Mouse (Mus musculus) embryo, embryonic 10 days (tissue): Measurements from ENCODE around the gene Kctd17.

Source experiments
- DNase-seq: peaks from one replicate; pipeline ENCODE4 v3.0.0-alpha.2; 2015; ENCODE audit warnings: low spot score

Kctd17 gene

DNA sequence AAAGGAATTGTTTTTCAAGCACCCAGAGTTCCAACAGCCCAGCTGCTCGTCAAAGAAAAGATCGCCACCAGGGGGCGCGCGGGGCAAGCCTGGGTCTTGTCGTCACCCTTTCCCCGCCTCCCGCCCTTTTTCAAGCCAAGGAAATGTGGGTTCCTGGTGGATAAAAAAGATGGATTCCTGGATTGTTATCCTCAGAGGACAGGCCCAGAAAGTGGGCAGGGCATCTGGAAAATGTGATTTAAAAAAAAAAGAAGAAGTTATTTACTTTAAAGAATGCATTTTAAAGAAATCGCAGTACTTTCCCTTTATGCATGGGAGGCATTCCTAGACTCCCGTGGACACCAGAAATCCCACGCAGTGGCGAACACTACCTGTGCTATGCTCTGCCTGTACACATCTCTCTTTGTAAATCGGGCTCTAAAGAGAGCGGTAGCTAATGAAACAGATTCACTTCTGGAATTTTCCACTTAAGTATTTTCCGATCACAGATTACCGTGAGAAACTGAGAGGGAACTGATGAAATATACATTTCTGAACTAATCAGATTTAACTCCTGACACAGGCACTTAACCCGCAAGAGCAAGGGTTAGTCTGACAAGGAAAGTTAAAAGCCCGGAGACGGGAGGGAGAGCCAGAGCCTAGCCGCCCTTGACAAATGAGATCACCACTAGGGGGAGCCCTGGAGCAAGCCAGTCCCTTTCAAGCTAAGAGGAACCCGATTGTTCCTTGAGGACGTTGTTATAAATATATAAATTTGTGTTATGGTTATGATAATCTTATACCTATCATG is 19.6 kb downstream of the Kctd17 start:
- peak; percentile 94 for DNase-seq

DNA sequence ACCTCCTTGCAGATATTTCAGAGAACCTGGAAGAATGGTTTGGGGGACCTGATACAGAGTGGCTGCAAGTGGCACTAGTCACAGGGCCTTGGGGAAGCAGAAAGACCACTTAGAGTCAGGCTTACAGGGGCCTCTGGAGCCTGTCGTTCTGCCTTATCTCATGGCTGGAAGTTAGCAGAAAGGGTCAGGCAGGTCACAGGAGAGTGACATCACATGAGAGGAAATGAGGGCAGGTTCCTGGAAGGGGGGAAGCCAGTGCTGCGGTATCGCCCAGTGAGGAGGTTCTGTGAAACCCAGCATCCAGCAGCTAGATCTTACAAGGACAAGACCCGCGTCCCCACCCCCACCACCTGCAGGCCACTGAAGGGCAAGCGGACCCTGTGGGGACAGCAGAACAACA is 20.8 kb downstream of the Kctd17 start:
- peak; percentile 37 for DNase-seq

DNA sequence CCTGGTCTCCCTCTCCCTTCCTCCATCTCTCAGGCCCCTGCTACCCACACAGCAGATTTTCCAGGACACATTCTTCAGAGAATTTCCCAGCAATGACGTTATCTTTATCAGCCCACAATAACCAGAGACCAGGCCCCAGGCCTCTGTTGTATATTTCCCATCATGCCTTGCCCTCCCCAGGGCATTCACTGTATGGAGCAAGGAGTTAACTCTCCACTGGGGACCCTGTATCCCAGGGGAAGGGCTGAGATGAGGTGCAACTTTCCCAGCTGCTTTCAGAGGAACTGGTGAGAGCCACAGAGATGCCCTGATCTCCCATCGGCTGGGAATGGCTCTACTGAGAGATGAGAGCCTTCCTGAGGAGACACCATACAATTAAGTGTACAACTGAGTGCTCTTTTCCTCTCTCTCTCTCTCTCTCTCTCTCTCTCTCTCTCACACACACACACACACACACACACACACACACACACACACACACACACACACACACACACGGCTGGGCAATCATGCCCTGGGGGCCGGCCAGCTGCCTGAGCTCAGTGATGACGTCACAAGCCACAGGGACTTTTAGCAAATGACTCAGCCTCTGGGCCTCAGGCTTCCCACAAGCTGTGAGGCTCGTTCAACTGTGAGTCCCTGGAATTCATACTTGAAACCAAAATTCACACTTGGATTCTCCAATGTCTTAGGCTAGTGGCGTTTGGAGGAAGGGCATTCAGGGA is 21.5 kb downstream of the Kctd17 start:
- peak; percentile 49 for DNase-seq

DNA sequence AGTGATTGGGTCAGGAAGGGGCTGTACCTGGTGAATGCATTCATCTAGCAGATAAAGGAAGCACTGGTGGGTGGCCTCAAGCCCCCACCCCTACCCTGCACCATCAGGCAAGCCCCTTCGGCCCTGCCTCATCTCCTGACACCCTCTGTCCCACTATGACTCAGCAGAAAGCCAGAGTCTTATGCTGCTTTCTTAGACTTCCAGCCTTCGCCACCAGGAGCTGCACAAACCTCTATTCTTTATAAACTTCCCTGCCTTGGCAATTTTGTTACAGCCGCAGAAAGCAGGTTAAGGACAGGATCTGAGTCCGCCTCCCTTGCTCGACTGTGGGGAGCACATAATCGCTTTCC is 22.0 kb downstream of the Kctd17 start:
- no peak for DNase-seq

DNA sequence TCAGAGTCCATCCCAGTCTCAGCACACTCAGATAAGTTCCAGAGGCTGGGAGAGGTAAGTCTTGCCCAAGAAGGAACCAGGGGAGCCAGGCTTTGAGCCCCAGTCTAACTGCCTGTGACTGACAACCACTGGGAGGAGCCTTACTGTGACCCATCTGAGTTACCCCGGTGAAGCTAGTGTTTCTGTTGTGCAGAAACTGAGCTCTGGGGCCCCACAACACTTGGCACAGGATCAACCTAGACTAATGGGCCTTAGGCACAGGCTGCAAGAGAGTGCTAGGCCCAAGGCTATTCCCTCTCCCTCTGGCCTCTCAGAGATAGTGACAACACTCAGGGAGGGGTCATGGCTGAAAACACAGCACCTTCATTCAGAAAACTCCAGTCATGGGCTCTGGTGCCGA is 22.8 kb downstream of the Kctd17 start:
- no peak for DNase-seq

DNA sequence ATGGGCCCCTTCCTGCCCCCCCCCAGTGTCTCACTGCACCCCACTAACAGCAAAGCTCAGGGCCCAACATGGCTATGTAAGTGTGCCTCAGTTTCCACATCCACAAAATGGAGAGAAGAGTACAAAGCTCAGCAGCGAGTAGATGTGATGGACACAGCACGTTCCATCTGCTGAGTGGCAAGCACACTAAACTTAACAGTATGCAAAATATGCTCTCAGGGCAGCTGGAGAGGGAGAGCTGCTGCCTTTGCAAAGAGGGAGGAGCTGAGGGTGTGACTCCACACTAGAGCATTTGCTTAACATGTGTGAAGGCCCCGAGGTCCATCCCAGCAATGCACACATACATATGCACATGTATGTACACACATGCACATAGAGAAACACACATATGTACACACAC is 24.6 kb downstream of the Kctd17 start:
- DNase-seq: no peak

DNA sequence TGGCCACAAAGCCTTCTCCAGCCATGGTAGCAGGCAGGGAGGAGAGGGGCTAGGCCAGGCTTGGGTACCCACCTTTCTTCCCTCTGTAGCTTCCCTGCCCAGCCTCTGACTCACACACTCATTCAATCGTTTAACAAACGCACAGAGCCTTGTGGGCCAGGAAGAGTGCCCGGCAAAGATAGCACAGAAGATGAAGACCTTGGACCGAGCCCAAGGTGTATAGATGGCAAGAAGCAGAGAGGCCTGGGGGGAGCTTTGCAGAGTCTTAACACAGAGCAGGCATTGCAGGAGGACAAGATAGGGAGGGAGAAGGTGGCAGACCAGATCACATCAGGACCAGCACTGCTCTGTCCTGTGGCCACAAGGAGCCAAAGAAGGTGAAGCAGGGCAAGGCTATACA is 26.8 kb downstream of the Kctd17 start:
- DNase-seq: no peak

DNA sequence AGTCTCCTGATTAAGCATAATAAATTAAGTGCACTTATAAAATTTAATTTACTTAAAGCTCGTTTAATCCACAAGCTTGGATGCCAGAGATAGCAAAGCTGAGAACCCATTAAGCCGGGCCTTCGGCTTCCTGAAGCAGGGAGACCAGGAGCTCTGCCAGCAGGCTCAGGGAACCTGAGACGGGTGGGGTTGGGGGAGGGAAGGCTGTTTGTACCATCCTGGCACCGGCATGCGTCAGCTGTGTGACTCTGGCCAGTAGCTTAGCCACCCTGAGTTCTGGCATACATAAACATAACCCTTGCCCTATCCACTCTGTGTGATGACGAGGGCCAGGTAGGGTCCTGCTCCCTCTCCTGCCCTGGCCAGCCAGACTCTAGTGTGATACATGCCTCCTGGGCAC is 27.7 kb downstream of the Kctd17 start:
- no peak for DNase-seq

DNA sequence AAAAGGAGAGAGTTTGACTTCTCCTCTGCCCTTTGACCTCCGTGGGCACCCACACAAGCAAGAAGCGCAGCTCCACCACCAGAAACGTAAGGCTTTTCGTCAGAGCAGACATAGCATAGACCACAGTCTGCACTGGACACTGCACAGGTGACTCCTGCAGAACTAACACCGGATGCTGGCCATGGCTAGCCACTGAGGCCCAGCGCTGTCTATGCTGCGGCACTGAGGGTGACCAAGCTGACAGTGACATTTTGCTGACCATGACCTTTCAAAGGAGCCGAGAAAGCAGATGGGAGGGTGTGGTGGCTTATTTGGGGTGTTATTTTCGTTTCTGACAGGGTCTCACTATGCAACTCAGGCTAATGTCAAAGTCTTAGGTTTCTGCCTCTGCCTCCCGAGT is 28.8 kb downstream of the Kctd17 start:
- no peak for DNase-seq

DNA sequence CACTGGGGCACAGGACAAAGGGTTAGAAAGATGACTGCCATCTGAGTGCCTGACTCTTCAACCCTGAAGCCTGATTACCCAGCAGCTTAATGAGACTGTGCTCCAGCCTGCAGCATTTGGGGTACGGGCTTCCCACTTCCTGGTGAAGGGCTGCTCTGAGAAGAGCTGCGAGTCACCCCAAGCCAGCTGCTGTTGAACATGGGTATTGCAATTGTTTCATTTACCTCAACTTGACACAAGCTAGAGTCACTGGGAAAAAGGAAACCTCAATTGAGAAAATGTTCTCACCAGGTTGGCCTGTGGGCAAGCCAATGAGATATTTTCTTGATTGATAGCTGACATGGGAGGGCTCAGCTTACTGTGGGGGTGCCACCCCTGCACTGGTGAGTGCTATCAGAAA is 34.6 kb downstream of the Kctd17 start:
- DNase-seq: no peak

DNA sequence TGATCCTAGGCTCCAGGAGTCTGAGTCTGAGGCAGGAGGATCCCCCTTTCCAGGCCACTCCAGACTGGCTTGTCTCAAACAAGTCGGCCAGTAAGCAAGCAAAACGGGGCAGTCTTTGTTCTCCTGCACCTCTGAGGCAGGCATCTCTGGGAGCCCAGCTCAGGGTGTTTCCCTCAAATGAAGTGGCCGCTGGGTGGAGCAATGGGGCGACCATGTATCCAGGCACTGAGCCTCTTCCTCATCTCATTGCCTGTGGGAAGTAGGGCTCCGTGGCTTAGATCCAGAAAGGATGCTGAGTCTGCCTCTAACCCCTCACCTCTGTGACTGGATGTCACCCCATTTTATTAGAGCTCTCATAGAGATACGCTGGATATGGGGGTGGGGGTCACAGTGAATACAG is 38.4 kb downstream of the Kctd17 start:
- DNase-seq: peak; percentile 35

DNA sequence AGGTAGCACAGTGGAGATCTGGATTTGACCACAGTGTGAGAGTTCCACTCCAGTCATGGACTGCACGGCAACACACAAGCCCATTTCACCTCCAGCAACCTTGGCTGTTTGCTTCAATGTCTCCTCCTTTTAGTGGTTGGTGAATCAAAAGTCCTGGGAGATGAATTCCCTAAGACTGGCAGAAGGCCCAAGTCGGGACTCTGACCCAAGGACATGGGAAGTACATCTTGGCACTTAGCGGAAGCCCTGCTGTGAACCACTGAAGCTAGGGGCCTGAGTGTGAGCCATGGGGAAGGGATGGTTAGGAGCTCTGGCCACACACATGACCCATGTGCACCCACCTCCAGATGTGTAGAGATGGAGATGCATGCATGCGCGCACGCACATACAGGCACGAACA is 39.2 kb downstream of the Kctd17 start:
- DNase-seq: no peak

DNA sequence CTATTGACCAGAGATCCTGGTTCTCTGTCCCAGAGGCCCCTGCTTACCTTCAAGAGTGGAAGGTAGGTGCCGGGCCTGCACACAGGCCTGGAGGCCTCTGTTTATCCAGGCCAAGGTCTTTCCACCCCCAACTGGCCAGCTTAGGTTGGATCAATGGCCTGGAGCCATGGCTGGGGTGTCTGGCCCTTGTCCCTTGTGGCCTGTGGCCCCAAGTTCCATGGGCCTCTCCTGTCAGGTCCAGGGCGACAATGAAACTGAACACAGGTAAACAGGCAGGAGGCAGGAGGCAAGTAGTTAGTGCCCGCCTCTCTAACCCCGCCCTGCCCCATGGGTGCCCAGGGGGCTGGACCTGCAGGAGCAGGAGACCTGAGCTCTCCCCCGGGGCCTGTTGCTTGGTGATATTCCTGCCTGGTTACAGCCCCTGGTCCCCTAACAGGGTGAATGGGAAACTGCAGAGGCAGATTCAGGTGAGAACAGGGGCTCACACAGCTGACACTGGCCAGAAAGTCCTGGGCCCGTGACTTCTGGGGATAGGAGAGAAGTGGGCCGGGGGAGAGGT is 40.1 kb downstream of the Kctd17 start, which contains the start of gene Tmprss6:
Gene Tmprss6, minus strand, starts transcription at position 256 of the 559 bp plus-strand sequence.
- no peak for DNase-seq

DNA sequence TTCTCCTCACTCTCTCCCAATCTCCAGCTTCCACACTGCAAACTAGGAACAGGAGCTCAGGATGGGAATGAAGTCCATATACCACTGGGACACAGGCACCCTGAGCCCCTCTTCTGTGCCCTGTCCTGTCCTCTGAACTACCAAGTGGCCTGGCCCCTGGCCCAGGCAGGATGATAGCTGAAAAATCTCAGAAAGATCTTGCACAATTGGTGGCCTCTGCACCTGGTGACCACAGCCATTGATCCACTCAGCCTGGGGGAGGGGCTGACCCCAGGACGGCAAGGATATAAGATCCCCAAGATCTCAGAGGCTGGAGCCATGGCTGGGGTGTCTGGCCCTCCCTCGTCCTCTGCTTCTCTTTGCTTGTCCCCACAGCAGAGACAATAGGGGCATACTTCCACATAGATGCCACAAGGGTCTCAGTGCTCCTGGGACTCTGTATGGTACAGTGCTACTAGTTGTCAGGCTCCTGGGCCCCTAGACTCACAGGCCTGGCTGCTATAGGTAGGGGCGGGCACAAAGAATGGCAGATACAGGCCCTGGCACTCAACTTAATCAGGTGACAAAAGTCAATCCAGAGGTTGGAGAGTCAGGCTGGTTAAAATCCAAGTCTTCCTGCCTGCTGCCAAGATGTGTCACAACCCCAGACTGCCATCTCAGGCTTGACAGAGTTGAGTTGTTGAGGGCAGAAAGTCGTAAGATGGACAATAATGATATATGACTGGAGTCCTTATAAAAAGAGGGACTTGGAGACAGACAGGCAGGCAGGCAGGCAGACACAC is 42.3 kb downstream of the Kctd17 start:
- no peak for DNase-seq

DNA sequence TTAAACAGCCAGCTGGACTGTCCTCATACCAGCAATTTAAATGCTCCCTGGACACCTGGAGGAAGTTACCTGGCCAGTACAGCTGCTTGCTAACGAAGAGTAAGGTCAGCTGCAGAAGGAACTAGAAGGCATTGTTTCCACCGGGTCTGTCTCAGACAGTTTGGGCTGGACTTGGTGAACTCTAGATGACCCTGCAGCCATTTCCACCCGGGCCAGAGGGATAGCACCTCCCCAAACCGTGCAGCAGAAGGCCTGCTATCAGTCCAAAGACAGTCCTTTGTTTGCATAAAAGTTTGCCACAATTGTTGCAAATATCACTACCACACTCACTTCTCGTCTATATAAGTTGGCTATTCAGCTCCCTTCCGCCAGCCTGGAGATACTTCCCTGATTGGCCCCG is 43.5 kb downstream of the Kctd17 start:
- peak; percentile 33 for DNase-seq

DNA sequence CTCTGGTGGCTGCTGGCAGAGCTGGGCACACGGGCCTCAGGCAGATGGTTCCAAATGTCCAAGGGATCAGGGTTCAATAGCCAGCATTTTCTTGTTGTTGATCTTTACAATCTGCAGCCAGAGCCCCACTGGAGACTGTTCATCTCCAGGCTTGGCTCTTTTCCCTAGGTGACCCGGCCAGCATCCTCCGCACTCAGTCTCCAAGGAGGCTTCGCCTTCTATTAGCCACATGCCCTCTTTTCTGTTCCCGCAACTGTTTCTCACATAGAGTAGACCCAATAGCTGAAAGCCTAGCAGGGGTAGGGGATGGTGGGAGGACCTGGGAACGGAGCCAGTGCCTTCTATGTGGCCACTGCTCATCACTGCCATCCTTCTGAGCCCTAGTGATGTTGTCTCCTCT is 45.1 kb downstream of the Kctd17 start:
- no peak for DNase-seq

DNA sequence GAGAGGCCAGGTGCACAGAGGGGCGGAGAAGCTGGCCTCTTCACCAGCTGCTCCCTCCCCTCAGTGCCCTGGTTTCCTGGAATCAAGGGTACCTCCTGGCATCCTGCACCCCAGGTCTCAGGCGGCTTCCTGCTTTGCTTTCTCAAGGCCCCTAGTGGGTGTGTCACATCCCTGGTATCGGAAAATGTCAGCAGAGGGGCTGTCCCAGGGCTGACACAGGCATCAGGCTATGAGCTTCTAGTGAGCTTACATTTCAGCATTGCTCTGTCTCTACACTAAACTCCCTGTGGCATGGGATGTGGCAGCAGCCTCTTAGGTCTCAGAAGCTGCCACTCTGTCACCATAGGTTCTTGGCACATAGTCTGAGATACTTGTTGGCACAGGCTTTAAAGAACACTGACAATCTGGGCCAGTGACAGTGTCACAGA is 47.3 kb downstream of the Kctd17 start:
- no peak for DNase-seq

DNA sequence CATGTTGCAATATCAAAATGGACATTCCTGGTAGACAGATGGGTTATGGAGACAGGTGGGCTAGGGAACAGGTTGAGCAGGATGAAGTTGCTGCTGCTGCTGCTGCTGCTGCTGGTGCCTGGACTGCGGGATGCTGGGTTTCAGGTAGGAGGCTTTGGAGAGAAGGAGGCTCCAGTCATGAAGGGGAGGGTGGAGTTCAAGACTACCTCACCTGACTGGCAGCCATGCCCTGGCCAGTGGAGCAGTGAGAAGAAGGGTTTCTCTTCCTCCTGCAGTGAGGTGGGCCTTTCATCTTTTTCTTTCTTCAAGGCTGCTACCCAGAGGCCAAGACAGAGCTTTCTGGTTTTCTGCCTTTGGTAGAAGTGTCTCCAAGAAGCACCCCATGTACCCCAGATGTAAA is 48.5 kb downstream of the Kctd17 start:
- DNase-seq: no peak

DNA sequence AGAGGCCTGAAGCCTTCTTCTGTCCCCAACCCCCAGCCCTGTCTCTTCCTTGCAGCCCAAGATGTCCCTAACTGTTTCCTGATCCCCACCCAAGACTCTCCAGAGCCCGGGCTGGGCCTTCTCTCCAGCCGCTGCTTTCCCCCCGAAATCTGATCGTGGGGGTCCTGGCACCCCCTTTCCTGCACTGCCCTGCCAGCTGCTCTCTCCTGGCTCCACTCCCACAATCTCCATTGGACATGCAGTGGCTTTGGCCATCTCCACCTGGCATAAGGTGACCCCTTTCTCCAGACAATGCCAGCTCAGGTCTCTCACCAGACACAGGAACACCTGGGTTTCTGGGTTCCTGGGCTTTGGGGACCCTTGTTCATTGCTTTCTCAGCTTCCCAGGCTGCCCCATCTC is 49.7 kb downstream of the Kctd17 start:
- no peak for DNase-seq

DNA sequence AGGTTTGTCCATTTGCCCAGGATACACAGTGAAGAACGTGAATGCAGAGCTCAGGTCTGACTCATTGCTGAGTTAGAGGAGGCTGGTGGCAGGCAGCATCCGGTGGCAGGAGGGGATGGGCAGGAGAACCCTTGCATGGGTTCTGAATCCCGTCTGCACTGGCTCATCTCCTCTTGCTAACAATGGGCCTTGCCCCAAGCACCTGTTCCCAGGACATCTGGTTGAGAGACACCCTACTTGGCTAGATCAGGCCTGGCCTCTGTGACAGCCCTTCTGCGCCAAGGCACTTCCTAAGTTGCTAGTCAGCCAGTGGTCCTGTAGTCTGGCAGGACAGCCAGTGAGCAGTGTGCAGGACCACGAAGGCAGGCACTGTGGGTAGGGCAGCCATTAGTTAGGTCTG is 51.1 kb downstream of the Kctd17 start:
- DNase-seq: no peak

DNA sequence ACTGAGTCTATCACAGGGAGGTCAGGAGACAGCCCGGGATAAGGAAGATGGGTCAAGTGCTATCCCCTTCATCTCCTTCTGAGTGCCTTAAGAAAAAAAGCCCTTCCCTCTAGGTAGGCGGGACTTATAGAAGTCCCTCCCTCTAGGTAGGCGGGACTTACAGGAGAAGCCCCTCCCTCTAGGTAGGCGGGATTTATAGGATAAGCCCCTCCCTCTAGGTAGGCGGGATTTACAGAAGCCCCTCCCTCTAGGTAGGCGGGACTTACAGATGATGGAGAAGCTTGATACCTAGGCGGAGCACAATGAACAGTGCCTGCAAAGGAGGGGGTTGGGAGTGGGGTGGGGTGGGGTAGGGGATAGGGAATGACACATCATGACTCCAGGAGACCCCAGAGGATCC is 51.7 kb downstream of the Kctd17 start:
- DNase-seq: no peak

DNA sequence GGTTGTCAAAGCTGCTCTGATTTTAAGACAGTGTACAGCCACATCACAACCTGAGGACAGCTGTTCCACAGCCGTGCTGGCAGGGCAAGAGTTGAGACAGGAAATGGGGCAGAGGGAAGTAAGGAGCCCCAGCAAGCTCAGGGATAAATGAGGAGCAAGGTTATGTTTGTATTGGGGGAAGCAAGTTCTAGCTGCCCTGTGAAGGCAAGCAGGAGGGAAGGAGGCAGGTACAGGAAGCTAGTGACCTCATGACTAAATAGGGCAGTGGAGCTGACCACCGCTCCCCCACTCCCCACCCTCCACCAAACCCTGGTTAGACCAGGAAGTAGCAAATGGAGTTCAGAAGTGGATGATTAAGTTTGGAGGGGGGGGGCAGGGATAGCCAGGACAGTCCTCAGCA is 52.6 kb downstream of the Kctd17 start:
- no peak for DNase-seq
